Comparison of ENCODE assay signal across 25 mouse cellular contexts in genomic region chr1:59430234-59430633, GRCm38 (mm10). TPM values are rescaled to one million over a fixed set of nuclear protein-coding genes. Genes with fewer than 3 reads are reported as not detected.
A peak's percentile ranks its signal among the peaks of the same experiment; 100 is the strongest.
DNase-seq lines count a peak whose midpoint lies in the region; ATAC-seq lines count a peak whose summit lies in the region.
"Had no signal": no experiment of that assay in that cellular context is flagged by ENCODE, and none has a peak within 500 bp of the region (broad histone marks: within the 10 kb centered on the region; RNA-seq: fewer than 3 reads in every experiment).

No protein-coding gene starts in this region.

- H3K9ac ChIP-seq in liver, embryonic 13.5 days: no peak overlapping the region
- H3K9ac ChIP-seq in liver, embryonic 12.5 days: no peak overlapping the region
- no peak overlapping the region for H3K9ac ChIP-seq in liver, embryonic 16.5 days (ENCODE audit: low read depth, low read length)
- H3K9ac ChIP-seq in intestine, embryonic 15.5 days: no peak overlapping the region
- H3K9ac ChIP-seq: embryonic facial prominence, embryonic 13.5 days; embryonic facial prominence, embryonic 15.5 days; forebrain, embryonic 13.5 days; forebrain, embryonic 15.5 days; forebrain, postnatal 0 days had no signal

- DNase-seq in heart, adult 11 months: peak; percentile 56
- no peak for DNase-seq in heart, postnatal 14 days
- no peak for DNase-seq in liver, embryonic 13.5 days
- peak; percentile 5 for DNase-seq in 3T3-L1 (ENCODE audit: low read depth, low spot score)
- DNase-seq: adrenal gland, adult 8-10 months; adrenal gland, postnatal 14 days; adrenal gland, postnatal 36 days; cerebellum, adult 11-12 months; cerebellum, adult 2 months; cerebellum, adult 9-10 months; cerebellum, postnatal 14 days; cerebellum, postnatal 36 days; embryo, embryonic 11 days; forebrain, postnatal 0 days had no signal

- no peak overlapping the region for H3K27ac ChIP-seq in liver, embryonic 13.5 days
- no peak overlapping the region for H3K27ac ChIP-seq in liver, embryonic 12.5 days
- H3K27ac ChIP-seq in liver, embryonic 16.5 days (ENCODE audit: low read length): no peak overlapping the region
- H3K27ac ChIP-seq in intestine, embryonic 15.5 days: no peak overlapping the region
- H3K27ac ChIP-seq: embryonic facial prominence, embryonic 13.5 days; embryonic facial prominence, embryonic 15.5 days; forebrain, embryonic 13.5 days; forebrain, embryonic 15.5 days had no signal

- H3K9me3 ChIP-seq in liver, embryonic 13.5 days (replicated peaks): no peaks in the 10 kb centered on the region
- no peaks in the 10 kb centered on the region for H3K9me3 ChIP-seq in liver, embryonic 12.5 days (replicated peaks)
- no peaks in the 10 kb centered on the region for H3K9me3 ChIP-seq in liver, embryonic 16.5 days (replicated peaks; ENCODE audit: control insufficient read depth, low read length)
- no peaks in the 10 kb centered on the region for H3K9me3 ChIP-seq in intestine, embryonic 15.5 days
- H3K9me3 ChIP-seq: embryonic facial prominence, embryonic 13.5 days; embryonic facial prominence, embryonic 15.5 days; forebrain, embryonic 13.5 days; forebrain, embryonic 15.5 days; G1E had no signal

- no peaks in the 10 kb centered on the region for H3K27me3 ChIP-seq in liver, embryonic 13.5 days
- H3K27me3 ChIP-seq in liver, embryonic 12.5 days (replicated peaks): no peaks in the 10 kb centered on the region
- no peaks in the 10 kb centered on the region for H3K27me3 ChIP-seq in liver, embryonic 16.5 days (ENCODE audit: control insufficient read depth, insufficient read depth, low read depth, low read length)
- no peaks in the 10 kb centered on the region for H3K27me3 ChIP-seq in intestine, embryonic 15.5 days (replicated peaks)
- H3K27me3 ChIP-seq: embryonic facial prominence, embryonic 13.5 days; embryonic facial prominence, embryonic 15.5 days; forebrain, embryonic 13.5 days; forebrain, embryonic 15.5 days; Patski had no signal

- H3K4me1 ChIP-seq in liver, embryonic 13.5 days (replicated peaks): 0 out of 2 replicates have a peak, but pooled peaks cover 7% of the 10 kb centered on the region
- no peaks in the 10 kb centered on the region for H3K4me1 ChIP-seq in liver, embryonic 12.5 days
- no peaks in the 10 kb centered on the region for H3K4me1 ChIP-seq in liver, embryonic 16.5 days (ENCODE audit: control insufficient read depth, low read depth, low read length)
- H3K4me1 ChIP-seq in intestine, embryonic 15.5 days (replicated peaks): no peaks in the 10 kb centered on the region
- H3K4me1 ChIP-seq: embryonic facial prominence, embryonic 13.5 days; embryonic facial prominence, embryonic 15.5 days; forebrain, embryonic 13.5 days had no signal

- 71% methylated on average over 3 of the region's 3 CpGs for WGBS in liver, embryonic 13.5 days (ENCODE audit: insufficient replicate concordance)
- WGBS in liver, embryonic 12.5 days (ENCODE audit: insufficient replicate concordance): 67% methylated on average over 3 of the region's 3 CpGs
- 39% methylated on average over 3 of the region's 3 CpGs for WGBS in liver, embryonic 16.5 days (ENCODE audit: insufficient replicate concordance)
- WGBS in intestine, embryonic 15.5 days: 87% methylated on average over 3 of the region's 3 CpGs

- peak; percentile 34; the same call in 1 of the 2 replicates for ATAC-seq in liver, embryonic 13.5 days (ENCODE audit: low read depth)
- no peak for ATAC-seq in liver, embryonic 12.5 days
- peak; percentile 56; the same call in 1 of the 2 replicates for ATAC-seq in liver, embryonic 16.5 days (ENCODE audit: low read depth)
- no peak for ATAC-seq in megakaryocyte, adult 5-6 weeks (ENCODE audit: poor library complexity, severe bottlenecking)
- no peak for ATAC-seq in intestine, embryonic 15.5 days
- ATAC-seq: activated CD4-positive, CD25-positive, alpha-beta regulatory T cell, adult 4 months; forebrain, embryonic 13.5 days; forebrain, embryonic 15.5 days; forebrain, postnatal 0 days; Patski had no signal

- H3K36me3 ChIP-seq in liver, embryonic 13.5 days: no peaks in the 10 kb centered on the region
- H3K36me3 ChIP-seq in liver, embryonic 12.5 days: no peaks in the 10 kb centered on the region
- no peaks in the 10 kb centered on the region for H3K36me3 ChIP-seq in liver, embryonic 16.5 days (ENCODE audit: control insufficient read depth, insufficient read depth)
- no peaks in the 10 kb centered on the region for H3K36me3 ChIP-seq in intestine, embryonic 15.5 days
- H3K36me3 ChIP-seq: embryonic facial prominence, embryonic 13.5 days; embryonic facial prominence, embryonic 15.5 days; forebrain, embryonic 15.5 days; G1E had no signal

- no peak overlapping the region for H3K4me3 ChIP-seq in liver, embryonic 13.5 days (replicated peaks)
- no peak overlapping the region for H3K4me3 ChIP-seq in liver, embryonic 12.5 days
- no peak overlapping the region for H3K4me3 ChIP-seq in liver, embryonic 16.5 days (ENCODE audit: low read depth, low read length)
- H3K4me3 ChIP-seq in intestine, embryonic 15.5 days (replicated peaks): no peak overlapping the region
- H3K4me3 ChIP-seq: embryonic facial prominence, embryonic 13.5 days; embryonic facial prominence, embryonic 15.5 days; forebrain, embryonic 13.5 days; forebrain, embryonic 15.5 days had no signal

- intact Hi-C loops in heart, postnatal 14 days (cut with DNase I): no loop called here

- H3K4me2 ChIP-seq in liver, embryonic 13.5 days: no peak overlapping the region
- no peak overlapping the region for H3K4me2 ChIP-seq in liver, embryonic 12.5 days
- no peak overlapping the region for H3K4me2 ChIP-seq in liver, embryonic 16.5 days (ENCODE audit: low read depth, low read length)
- H3K4me2 ChIP-seq in intestine, embryonic 15.5 days (replicated peaks): no peak overlapping the region
- H3K4me2 ChIP-seq: embryonic facial prominence, embryonic 13.5 days; embryonic facial prominence, embryonic 15.5 days; forebrain, embryonic 13.5 days; forebrain, embryonic 15.5 days had no signal

RNA-seq across cellular contexts. Expression of gene Fzd7, which starts 52.0 kb away (rescaled TPM):
- 1 to 10 TPM; 4.7 to 6.4 TPM for total RNA-seq in heart, postnatal 14 days (2021)
- polyA plus RNA-seq in liver, embryonic 13.5 days (2015; fragmentation: Nextera tagmentation; extraction: Ambion mirVana): 1.4 and 2.0 TPM in 2 replicates
- 5.3 and 5.4 TPM in 2 replicates for polyA plus RNA-seq in liver, embryonic 12.5 days (2016; fragmentation: Nextera tagmentation; extraction: Ambion mirVana)
- polyA plus RNA-seq in liver, embryonic 16.5 days (2015; fragmentation: Nextera tagmentation; extraction: Ambion mirVana): 1.0 and 1.2 TPM in 2 replicates
- total RNA-seq in megakaryocyte, adult 5-6 weeks (2015): 4.7 and 5.9 TPM in 2 replicates
- total RNA-seq in megakaryocyte, adult 5-6 weeks (2017): 3.2 and 3.9 TPM in 2 replicates
- polyA plus RNA-seq in intestine, embryonic 15.5 days (2015; fragmentation: Nextera tagmentation; extraction: Ambion mirVana): 6.3 and 7.5 TPM in 2 replicates
- polyA plus RNA-seq: activated CD4-positive, CD25-positive, alpha-beta regulatory T cell, adult 4 months had no signal

Comparison
In these comparisons a context has a peak if more than half of its experiments do, and no peak if none do; other contexts are left out.
1. DNase-seq: peak in heart, adult 11 months (single experiment) and 3T3-L1 (single experiment); none in heart, postnatal 14 days (0 of 2) and liver, embryonic 13.5 days (single experiment).
2. ATAC-seq: peak in liver, embryonic 13.5 days (single experiment) and liver, embryonic 16.5 days (single experiment); none in liver, embryonic 12.5 days (single experiment), megakaryocyte, adult 5-6 weeks (single experiment) and intestine, embryonic 15.5 days (single experiment).